Mouse (Mus musculus): ENCODE data around the gene Gja3.
"Not testable (repeated sequence)": the region's sequence is repeated elsewhere in the genome, so short reads cannot be mapped to it uniquely, and the experiment has no call there.

The Gja3 gene

DNA sequence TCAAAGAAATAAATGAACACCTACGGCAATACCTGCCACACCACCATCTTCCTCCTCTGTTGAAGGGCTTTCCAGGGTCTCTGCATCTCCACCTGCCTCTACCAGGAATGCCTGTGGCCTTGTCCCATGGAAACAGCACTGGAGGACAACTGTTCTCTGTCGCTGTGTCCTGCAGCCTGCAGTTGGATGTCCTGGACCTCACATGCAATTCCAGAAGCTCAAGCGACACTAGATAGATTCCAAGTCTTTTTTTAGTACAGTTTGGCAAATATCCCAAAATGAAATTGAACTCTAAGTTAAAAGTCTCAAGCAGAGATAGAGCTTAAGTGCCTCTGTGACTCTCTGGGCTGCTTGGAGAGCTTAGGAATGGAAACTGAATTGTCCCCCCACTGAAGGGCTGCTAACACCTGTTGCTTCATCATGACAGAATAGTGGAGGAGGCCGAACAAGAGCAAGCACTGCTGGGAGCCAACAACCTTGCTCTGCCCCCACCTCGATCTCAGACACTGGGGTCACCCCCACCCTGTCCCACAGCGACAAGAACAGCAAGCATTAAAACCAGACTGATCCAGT is 22.9 kb downstream of the Gja3 start:
- DNase-seq (ENCODE audit: low spot score in 2 of 2), result peak; percentile 41 to 50

DNA sequence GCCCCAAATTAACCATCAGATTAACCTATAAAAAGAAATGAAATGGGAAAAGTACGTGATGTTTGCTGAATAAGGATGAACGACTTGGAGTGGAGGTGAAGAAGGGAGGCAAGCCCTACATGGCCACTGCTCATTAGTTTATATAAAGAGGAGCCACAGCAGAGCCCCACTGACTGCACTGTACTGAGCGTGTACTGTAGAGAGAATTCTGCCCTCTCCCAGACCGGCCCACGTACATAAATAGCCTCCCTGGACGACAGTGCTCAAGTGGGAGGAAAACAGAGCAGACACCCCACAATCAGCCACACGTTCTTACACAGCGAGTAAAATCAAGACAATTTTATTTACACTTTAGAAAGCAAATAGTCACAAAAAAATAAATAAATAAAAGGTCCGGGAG is 23.8 kb downstream of the Gja3 start:
- peak in 1 of 2 experiments; percentile 8 for DNase-seq (ENCODE audit: low spot score in 2 of 2)

DNA sequence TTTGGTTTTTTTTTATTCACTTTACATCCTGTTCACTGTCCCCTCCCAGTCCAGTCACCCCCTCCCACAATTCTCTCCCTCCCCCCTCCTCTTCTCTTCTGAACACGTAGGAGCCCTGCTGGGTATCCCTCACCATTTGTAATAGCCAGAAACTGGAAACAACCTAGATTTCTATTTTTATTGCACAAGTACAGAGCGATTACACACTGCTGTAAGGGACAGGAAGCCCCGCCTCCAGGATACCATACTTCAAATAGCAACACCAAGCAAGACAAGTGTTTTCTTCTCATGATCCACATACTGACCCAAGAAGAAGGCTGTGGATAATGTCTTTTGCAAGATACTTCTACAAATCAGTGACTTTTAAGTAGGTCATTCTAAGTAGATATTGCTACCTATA is 25.1 kb downstream of the Gja3 start:
- peak in 1 of 2 experiments; percentile 22 for DNase-seq (ENCODE audit: low spot score in 2 of 2)

DNA sequence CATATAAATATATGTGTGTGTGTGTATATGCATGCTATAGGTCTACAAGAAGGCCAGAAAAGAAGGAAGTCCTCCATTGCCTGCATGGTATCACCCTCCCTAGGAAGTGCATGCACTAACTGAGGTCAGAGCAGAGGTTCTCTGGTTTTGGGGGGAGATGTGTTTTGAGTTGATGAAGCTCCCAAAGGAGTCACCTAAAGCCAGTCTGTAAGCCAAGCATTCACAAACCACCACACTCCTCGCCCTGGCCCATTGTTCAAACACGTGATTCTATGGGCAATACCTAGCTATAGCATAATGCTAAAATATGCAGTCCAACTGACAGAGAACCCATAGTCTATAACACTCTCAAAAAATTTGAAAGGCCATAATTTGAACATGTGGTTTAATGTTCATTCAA is 39.5 kb downstream of the Gja3 start:
- no peak for DNase-seq (ENCODE audit: low spot score in 2 of 2)

DNA sequence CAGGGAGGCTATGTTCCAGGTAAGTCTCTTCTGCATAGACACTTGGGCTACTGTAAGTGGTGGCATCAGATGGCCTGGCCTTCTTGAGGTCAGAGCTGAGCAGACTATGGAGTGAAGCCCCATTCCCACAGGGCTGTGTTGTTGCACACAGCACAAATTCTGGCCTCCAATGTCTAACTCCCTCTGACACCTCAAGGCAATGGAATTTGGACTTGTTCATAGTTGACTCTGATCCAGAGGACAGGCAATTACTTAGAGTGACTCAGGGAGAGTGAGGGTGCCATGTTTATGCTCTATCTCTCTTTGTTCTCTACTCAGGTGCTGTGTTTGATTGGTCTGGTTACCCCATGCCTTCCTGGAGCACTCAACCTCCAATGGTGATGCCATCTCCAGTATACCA is 41.1 kb downstream of the Gja3 start:
- not testable (repeated sequence) for DNase-seq (ENCODE audit: low spot score in 2 of 2)

DNA sequence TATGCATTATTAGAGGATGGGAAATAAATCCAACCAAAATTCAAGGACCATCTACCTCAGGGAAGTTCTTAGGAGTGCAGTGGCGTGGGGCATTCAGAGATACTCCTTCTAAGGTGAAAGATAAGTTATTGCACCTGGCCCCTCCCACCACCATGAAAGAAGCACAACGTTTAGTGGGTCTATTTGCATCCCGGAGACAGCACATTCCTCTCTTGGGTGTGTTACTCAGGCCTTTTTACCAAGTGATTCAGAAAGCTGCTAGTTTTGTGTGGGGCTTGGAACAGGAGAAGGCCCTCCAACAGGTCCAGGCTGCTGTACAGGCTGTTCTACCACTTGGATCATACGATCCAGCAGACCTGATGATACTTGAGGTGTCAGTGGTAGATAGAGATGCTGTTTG is 69.3 kb downstream of the Gja3 start:
- no peak for DNase-seq (ENCODE audit: low spot score in 2 of 2)
